Mouse (Mus musculus) CD4-positive, CD25-positive, alpha-beta regulatory T cell, adult 2 months (primary cell): ENCODE results near the gene Pcbd2.

Experiments
- DNase-seq: peaks from one replicate; pipeline ENCODE4 v3.0.0-alpha.2; 2012; ENCODE audit warnings: low read depth, low spot score

The Pcbd2 gene

GRCm38 (mm10) chr13:55733628-55734502 lies 6.7 kb downstream of the Pcbd2 start:
- DNase-seq = no peak

- no peak for DNase-seq
These were observed 10.7 kb downstream of the Pcbd2 start for GRCm38 (mm10) chr13:55737885-55738284.

GRCm38 (mm10) chr13:55742306-55742705 lies 15.1 kb downstream of the Pcbd2 start:
- DNase-seq = no peak

GRCm38 (mm10) chr13:55754380-55754779 lies 27.2 kb downstream of the Pcbd2 start:
- DNase-seq = no peak

- DNase-seq = no peak
These were observed 29.6 kb downstream of the Pcbd2 start for GRCm38 (mm10) chr13:55756789-55757188.

- DNase-seq = peak; percentile 19
These were observed 30.5 kb downstream of the Pcbd2 start for GRCm38 (mm10) chr13:55757645-55758044.

GRCm38 (mm10) chr13:55760576-55760975 lies 33.4 kb downstream of the Pcbd2 start:
- no peak for DNase-seq

GRCm38 (mm10) chr13:55761486-55761885 lies 34.3 kb downstream of the Pcbd2 start:
- no peak for DNase-seq

GRCm38 (mm10) chr13:55774352-55774751 lies 47.2 kb downstream of the Pcbd2 start:
- no peak for DNase-seq

- no peak for DNase-seq
These were observed 47.9 kb downstream of the Pcbd2 start for GRCm38 (mm10) chr13:55775056-55775455.

GRCm38 (mm10) chr13:55784268-55784667 lies 57.1 kb downstream of the Pcbd2 start, which contains the start of gene Catsper3:
Gene Catsper3 (plus strand): TSS chr13:55784568.
- DNase-seq = no peak

GRCm38 (mm10) chr13:55786120-55786519 lies 59.0 kb downstream of the Pcbd2 start:
- DNase-seq = no peak

GRCm38 (mm10) chr13:55801246-55801645 lies 74.1 kb downstream of the Pcbd2 start:
- no peak for DNase-seq

- no peak for DNase-seq
These were observed 76.8 kb downstream of the Pcbd2 start for GRCm38 (mm10) chr13:55803973-55804372.

- DNase-seq = no peak
These were observed 82.0 kb downstream of the Pcbd2 start for GRCm38 (mm10) chr13:55809041-55809623.

GRCm38 (mm10) chr13:55809707-55810106 lies 82.5 kb downstream of the Pcbd2 start:
- no peak for DNase-seq

- DNase-seq = no peak
These were observed 83.8 kb downstream of the Pcbd2 start for GRCm38 (mm10) chr13:55810947-55811346.

- no peak for DNase-seq
These were observed 86.4 kb downstream of the Pcbd2 start for GRCm38 (mm10) chr13:55813490-55814016.

- DNase-seq = no peak
These were observed 87.7 kb downstream of the Pcbd2 start for GRCm38 (mm10) chr13:55814834-55815233.

GRCm38 (mm10) chr13:55822499-55822898 lies 95.3 kb downstream of the Pcbd2 start:
- DNase-seq = no peak

- DNase-seq = no peak
These were observed 97.2 kb downstream of the Pcbd2 start for GRCm38 (mm10) chr13:55824151-55824945.

GRCm38 (mm10) chr13:55825245-55825681 lies 98.1 kb downstream of the Pcbd2 start:
- no peak for DNase-seq
